Mouse (Mus musculus): ENCODE data around the gene Ccdc9.

Gene Ccdc9

GRCm38 (mm10) chr7:16286026-16286961 is at the start of gene Ccdc9:
Gene Ccdc9 (minus strand): TSS chr7:16286795.
- DNase-seq (ENCODE audit: low spot score): peak; percentile 100

- DNase-seq (ENCODE audit: low spot score): no peak
These were observed 42.6 kb upstream of the Ccdc9 start for GRCm38 (mm10) chr7:16329146-16329545.

- no peak for DNase-seq (ENCODE audit: low spot score)
These were observed 40.0 kb upstream of the Ccdc9 start for GRCm38 (mm10) chr7:16326607-16326971.

GRCm38 (mm10) chr7:16325920-16326606 is 39.5 kb upstream of the Ccdc9 start:
- DNase-seq (ENCODE audit: low spot score): peak; percentile 31

- no peak for DNase-seq (ENCODE audit: low spot score)
These were observed 38.1 kb upstream of the Ccdc9 start for GRCm38 (mm10) chr7:16324661-16325060.

GRCm38 (mm10) chr7:16320479-16320878 is 33.9 kb upstream of the Ccdc9 start:
- DNase-seq (ENCODE audit: low spot score): no peak

- DNase-seq (ENCODE audit: low spot score): no peak
These were observed 32.6 kb upstream of the Ccdc9 start for GRCm38 (mm10) chr7:16319216-16319615.

- DNase-seq (ENCODE audit: low spot score): no peak
These were observed 30.5 kb upstream of the Ccdc9 start for GRCm38 (mm10) chr7:16317094-16317493.

- DNase-seq (ENCODE audit: low spot score): no peak
These were observed 28.7 kb upstream of the Ccdc9 start for GRCm38 (mm10) chr7:16315222-16315759.

- no peak for DNase-seq (ENCODE audit: low spot score)
These were observed 27.7 kb upstream of the Ccdc9 start for GRCm38 (mm10) chr7:16314221-16314775.

- DNase-seq (ENCODE audit: low spot score): peak; percentile 80
These were observed 27.1 kb upstream of the Ccdc9 start for GRCm38 (mm10) chr7:16313481-16314220.

- DNase-seq (ENCODE audit: low spot score): peak; percentile 55
These were observed 26.2 kb upstream of the Ccdc9 start for GRCm38 (mm10) chr7:16312672-16313311.

- DNase-seq (ENCODE audit: low spot score): peak; percentile 48
These were observed 25.5 kb upstream of the Ccdc9 start for GRCm38 (mm10) chr7:16312011-16312671.

GRCm38 (mm10) chr7:16311453-16312004 is 24.9 kb upstream of the Ccdc9 start:
- no peak for DNase-seq (ENCODE audit: low spot score)

GRCm38 (mm10) chr7:16310521-16311452 is 24.2 kb upstream of the Ccdc9 start:
- no peak for DNase-seq (ENCODE audit: low spot score)

- peak; percentile 76 for DNase-seq (ENCODE audit: low spot score)
These were observed 23.5 kb upstream of the Ccdc9 start for GRCm38 (mm10) chr7:16310020-16310520.

GRCm38 (mm10) chr7:16309318-16310019 is 22.9 kb upstream of the Ccdc9 start:
- DNase-seq (ENCODE audit: low spot score): peak; percentile 86

- DNase-seq (ENCODE audit: low spot score): no peak
These were observed 22.1 kb upstream of the Ccdc9 start for GRCm38 (mm10) chr7:16308555-16309317.
